Mouse (Mus musculus): ENCODE data around the gene Cyfip2.

Gene Cyfip2

DNA sequence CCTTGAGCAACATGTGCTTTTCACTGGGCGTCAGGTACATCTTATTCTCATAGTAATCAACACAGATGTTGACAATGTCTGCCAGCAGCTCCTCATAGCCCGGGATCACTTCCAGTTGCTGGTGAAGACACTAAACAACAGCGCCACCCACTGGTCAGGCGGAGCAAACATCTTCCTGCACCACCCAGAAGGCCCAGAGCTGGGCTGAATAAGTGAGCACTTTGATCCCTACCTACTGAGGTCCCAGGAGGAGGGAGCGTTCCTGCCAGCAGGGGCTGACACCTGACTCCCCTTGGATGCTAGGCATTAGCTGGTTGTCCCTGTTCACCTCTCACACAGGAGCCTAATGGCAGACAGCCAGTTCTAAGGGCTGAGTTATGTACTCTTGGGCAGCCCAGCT lies 35.9 kb downstream of the Cyfip2 start:
- DNase-seq (ENCODE audit: low read depth): peak; percentile 61

DNA sequence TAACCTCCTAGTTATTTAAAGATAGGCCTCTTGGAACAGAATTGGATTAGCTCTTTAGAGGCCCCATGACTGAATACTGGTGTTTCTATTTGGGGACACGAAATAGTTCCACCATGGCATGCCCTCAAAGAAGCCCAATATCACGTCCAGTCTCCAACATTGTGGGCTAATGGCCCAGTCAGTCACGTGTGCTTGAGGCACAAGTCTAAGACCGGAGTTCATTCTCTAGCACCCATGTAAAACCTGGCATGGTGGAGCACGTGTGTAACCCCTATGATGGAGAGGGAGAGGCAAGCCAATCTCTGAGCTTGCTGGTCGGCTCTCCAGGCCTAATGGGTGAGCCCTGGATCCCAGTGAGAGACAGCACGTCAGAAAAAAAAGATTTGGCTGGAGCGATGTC lies 36.5 kb downstream of the Cyfip2 start:
- DNase-seq (ENCODE audit: low read depth): no peak

DNA sequence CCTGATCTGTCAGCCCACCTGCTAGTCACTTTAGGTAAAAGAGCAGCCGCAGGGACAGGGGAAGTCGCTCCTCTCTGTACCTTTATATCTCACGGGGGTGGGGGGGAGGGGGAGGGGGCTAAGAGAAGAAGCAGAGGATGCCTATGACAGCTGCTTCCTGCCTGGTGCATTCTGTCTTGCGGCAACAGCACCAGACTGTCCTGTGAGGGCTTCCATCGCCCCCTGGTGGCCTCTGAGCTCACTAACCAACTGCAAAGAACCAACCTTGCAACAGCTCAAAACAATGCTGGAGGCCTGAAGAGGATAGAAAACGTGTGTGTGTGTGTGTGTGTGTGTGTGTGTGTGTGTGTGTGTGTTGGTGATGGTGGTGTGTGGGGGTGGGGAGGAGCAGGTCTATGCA lies 37.4 kb downstream of the Cyfip2 start:
- peak; percentile 80 for DNase-seq (ENCODE audit: low read depth)

DNA sequence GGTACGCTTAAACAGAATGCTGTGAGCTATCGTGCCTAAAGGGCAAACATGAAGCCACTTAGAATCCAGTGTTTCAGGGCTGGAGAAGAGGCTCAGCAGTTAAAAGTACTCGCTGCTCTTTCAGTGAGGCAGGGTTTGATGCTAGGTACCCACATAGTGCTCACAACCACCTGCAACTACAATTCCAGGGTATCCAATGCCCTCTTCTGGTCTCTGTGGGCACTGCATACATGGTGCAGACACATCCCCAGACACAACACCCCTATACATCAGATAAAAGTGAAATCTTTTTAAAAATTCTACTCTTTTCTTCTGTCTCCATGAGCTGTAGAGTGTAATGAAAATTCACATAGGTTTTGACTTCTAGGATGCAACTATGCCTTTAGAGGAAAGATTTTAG lies 38.7 kb downstream of the Cyfip2 start:
- DNase-seq (ENCODE audit: low read depth): no peak

DNA sequence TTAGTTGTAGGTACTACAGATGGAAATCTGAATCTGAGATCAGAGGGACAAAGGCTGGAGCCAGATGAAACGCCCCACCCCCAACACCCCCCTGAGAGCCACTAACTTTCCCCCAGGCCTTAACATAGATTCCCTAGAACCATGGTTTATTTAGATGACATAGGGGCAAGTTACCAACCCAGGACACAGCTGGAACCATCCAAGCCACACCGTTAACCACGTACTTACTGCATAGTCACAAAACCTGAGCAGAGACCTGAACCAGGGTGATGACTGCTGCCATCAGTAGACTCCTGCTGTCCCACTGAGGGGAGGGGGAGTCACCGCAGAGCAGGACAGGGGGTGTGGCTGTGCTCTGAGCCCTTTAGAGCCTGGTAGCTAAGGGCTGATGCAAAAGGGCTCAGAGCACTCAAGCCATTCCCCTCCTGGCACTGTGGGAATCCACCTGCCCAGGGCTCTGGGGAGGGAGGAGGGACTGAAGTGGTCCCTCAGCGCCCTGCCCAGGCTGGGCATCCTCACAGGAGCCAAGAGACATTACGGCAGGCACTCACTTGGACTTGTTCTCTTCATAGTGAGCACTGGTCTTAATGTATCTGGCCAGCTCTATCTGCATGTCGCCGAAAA lies 40.5 kb downstream of the Cyfip2 start:
- no peak for DNase-seq (ENCODE audit: low read depth)

DNA sequence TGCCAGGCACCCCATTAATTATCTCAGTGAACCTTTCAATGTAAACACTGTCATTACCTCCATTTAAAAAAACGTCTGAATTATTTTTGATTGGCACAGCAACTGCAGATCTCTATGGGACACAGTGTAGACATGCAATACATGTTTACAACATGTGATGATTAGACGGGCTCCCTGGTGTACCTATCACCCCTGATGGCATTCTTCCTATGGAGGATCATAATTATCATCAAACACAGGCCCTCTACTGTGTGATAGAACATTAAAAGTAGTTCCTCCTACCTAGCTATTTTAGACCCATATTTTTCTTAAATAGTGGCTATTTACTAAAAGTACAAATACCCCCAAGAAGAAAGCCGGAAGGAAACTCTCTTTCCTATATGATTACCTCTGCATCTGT lies 42.8 kb downstream of the Cyfip2 start:
- DNase-seq (ENCODE audit: low read depth): no peak

DNA sequence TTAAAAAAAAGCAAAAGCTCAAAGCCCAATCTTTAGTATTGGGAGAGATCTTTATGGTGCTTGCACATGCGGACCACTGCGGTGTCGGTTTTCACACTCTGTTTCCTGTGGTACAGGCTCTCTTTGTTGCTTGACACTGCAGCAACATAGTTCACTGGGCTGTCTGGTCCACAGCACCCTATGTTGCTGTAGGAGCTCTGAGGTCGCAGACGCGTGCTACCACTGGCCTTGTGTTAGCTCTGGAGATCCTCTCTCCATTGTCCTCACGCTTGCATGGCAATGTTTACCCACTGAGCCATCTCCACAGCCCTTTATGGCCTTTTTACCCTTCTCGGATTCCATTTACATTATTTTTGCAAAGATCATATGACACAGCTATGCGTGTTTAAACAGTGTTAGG lies 43.3 kb downstream of the Cyfip2 start:
- no peak for DNase-seq (ENCODE audit: low read depth)

DNA sequence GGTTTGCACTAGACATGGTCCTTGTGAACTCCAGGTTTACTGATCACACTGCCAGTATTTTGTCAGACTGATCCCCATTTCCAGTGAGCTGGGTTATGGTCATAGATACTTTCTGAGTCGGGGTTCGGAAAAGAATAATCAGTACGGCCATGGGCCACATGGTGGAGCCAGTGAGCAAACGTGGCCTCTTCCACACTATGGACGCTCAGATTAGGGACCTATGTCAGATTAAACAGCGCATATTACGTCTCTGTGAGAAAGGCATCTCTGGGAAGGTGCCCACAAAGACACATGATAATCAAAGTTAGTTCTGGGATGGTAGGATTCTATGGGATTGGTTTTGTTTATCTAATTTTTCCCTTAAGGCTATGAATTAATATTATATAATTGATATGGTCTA lies 43.7 kb downstream of the Cyfip2 start:
- peak; percentile 45 for DNase-seq (ENCODE audit: low read depth)

DNA sequence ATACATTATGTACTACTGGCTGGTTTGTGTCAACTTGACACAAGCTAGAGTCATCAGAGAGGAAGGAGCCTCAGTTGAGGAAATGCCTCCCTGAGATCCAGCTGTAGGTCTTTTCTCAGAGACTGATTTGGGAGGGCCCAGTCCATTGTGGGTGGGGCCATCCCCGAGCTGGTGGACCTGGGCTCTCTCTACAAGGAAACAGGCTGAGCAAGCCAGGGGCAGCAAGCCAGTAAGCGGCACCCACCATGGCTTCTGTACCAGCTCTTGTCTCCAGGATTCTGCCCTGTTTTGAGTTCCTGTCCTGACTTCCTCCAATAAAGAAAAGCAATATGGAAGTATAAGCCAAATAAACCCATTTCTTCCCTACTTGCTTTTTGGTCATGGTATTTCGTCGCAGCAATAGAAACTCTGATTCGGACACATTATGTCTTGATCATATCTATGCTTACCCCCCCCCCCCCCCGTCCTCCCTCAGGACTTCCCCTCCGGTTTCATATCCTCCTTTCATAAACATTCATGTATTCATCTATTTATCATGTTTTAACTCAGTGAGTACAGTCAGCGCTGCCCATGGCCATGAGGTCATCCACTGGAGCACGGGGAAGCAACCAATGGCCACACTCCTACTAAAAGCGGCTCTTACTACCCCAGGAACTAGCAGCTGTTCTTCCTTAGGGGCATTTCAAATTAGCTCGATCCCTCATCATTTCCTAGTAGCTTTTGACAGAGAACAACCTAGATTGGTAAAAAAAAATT lies 47.5 kb downstream of the Cyfip2 start:
- no peak for DNase-seq (ENCODE audit: low read depth)

DNA sequence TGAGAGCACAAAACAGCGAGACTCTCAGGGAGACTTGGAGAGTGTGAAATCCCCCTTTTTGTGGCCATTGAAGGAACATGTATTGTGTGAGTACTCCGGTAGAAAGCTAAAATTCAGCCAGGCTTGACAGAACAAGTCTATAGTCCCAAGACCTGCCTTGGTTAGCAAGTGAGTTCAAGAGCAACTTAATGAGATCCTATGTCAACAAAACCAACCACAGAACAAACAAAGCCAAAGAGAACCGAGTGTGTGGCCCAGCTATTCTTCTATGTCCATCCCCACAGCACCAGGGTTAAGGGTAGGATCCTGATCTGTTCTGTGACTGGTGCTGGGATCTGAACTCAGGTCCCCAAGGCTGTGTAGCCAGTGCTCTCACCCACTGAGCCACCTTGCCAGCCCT lies 48.1 kb downstream of the Cyfip2 start:
- no peak for DNase-seq (ENCODE audit: low read depth)

DNA sequence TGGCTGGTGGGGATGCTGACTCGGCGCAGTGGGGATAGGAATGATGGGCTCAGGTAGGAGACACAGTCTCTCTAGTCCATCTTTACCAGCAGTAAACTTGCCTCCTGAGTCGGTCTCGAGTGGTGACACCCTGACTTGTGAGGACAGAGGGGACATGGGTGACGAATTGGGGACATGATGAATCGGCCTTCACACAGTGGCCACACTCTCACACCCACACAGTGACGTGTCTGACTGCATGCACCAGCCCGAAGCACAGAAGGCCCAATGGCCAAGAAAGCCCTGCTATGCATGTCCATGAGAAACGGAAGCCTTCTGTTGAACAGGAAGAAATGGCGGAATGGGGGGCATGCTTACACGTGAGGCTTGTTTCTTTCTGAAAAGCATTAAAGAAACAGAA lies 49.4 kb downstream of the Cyfip2 start:
- DNase-seq (ENCODE audit: low read depth): no peak

DNA sequence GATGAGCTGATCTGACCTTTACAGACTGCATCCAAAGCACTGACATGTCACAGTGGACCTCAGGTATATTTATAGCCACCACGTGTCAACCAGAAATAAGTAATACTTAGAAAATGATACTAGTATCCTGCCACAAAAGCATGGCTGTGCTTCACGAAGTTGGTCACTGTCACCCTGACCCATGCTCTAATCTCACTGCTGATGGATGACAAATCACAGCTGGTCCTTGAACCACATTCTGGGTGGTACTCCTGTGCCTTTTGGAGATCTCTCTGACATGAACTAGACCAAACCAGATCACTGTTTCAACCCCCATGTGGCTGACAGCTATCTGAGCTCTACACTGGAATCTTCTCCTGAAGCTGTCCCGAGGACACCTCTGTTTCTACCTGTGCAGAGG lies 49.8 kb downstream of the Cyfip2 start:
- DNase-seq (ENCODE audit: low read depth): no peak

DNA sequence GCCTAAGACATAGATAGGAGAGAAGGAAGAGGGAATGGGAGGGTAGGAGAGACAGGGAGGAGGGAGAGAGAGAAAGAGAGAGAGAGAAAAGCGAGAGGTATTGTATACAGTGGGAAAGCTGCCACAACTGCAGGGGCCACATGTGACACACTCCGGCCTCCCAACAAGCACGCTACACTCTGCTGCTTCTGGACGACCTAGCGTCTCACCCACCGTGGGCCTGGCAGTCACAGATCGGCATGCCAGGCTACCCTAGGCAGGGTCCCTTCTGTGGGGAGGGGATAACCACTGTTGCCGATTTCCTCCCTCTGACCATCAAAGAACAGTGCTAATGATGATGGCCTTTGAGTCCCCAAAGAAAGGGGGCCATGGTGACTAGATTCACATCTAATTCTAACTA lies 53.9 kb downstream of the Cyfip2 start:
- DNase-seq (ENCODE audit: low read depth): no peak

DNA sequence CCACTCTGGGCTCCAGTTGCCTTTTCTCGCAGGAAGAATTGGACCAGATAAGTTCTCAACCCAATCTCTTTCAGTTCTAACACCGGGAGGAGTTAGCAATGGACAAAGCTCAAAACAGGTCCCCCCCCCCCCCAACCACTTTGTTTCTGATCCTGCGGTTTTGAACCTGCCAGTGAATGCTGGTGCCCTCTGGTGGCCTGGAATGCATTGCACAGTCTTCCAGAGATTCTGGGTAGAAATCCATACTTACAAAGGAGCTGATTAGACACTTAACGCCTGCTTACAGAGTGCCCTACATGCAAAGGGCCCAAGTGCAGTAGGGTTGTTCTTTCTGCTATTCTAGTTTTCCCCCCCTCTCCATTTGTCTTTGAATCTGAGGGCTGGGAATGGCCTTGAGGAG lies 54.5 kb downstream of the Cyfip2 start:
- DNase-seq (ENCODE audit: low read depth): no peak

DNA sequence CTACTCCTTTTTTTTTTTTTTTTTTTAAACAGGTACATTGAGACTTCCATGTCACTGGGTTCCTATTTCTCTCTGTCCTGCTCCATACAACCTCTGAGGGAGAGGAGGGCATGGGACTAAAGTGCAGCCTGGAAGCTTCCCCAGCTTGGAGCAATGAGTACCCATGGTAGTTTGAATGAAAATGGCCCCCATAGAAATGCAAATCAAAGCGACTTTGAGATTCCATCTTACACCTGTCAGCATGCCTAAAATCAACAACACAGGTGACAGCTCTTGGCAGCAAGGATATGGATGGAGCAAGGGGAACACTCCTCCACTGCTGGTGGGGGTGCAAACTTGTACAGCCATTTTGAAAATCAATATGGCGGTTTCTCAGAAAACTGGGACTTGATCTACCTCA lies 57.4 kb downstream of the Cyfip2 start:
- no peak for DNase-seq (ENCODE audit: low read depth)

DNA sequence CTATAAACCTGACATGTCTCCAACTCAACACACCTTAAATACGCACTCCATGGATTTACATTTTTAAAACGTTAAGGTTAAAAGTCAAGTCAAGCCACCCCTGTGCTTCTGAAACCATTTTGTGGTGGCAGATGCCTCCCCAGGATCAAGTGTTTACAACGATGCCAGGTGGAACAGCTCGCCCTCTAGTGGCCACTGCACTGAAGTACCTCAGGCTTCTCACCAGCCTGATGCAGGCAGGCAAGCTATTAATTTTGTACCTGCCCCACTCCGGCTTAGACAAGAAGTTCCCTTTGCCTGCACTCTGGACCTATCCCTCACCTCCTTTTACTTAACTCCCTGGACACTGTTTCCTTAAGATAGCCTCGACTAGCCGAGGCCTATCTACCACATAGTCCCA lies 60.7 kb downstream of the Cyfip2 start:
- peak; percentile 50 for DNase-seq (ENCODE audit: low read depth)

DNA sequence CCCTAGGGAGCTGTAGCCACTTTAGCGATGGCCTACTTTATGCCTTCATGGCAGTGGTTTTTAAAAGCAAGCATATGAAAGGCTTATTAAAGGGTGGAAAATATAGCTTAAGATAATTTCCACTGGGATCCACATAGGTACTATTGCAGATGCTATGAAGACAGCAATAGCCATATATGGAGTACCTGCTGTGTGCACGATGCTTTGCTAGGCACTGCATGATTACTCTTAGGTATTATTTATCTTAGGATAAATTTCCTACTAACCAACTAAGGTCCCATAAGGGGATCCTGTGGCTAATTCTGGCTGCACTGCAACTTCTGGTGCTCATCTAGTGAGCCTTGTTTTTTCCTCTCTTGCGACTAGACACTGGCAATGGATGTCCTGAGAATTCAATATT lies 64.3 kb downstream of the Cyfip2 start:
- no peak for DNase-seq (ENCODE audit: low read depth)

DNA sequence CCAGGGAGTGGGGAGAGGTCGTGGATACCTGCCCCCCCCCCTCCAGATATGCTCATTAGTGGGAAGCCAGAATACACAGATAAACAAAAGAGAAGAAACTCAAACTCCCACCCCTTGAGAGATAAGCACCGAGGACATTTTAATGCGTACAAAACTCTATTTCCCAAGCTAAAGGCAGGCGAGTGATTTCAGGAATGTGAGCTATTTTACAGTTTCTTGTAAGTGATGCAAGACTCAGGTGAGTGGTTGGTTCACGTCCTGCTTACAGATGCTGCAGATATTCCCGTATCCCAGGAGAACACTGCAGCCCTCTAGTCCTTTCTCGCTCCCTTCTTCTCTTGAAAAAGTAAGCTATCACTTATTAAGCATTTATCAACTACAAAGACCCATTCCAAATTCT lies 66.3 kb downstream of the Cyfip2 start:
- DNase-seq (ENCODE audit: low read depth): no peak

DNA sequence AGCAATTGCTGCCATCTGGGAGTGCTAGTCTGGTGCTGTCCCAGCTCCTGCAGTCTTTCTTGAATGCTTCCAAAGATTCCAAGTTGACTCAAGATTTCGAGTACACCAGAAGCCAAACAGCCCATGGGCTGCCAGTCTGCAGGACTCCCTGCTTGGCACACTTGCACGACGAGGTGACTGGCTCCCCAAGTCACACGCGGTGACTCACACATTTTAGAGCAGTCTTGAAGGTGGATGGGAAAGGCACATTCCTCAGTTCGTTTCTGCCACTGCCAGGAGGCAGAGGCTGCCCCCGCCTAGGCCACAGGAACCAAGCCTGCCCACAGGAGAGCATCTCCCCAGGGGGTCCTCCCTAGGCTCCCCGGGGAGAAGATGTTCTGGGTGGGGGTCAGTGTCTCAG lies 66.7 kb downstream of the Cyfip2 start:
- no peak for DNase-seq (ENCODE audit: low read depth)

DNA sequence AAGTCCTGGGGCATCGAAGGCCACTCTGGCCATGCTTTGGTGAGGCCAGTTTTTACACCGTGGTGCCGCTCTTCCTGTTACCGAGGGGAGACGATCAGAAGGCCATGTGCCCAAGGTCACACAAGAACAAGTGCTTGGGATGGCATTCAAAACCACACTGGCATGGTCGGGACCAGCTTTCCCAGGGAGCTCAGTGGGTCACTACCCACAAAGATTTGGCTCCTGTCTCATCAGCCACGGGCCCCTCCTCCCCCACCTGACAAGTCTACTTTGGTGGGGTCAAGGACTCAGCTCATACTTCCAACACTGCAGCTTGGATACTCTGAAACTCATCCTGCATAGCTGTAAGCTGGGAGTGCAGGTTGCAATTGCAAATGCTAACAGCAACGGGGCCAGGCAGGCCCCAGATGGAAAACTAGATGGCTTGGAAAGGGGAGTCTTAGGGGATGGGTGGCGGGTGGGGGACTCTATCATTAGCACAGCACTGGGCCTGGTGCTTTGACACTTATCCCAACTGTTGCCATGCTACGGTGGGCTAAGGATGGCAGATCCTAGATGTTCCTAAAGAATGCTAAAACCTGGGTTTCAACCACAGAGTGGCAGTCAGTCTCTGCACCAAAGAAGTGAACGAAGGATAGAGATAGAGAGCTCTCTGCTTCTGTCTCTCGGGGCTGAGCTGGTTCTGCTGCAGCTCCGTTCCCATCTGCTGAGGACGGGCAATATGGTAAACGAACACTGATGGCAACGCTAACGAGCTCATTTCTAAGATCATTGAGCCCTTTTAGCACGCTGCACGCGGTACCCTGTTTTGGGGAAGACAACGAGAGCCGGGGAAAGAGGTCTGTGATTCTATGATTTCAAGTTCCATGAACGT lies 67.7 kb downstream of the Cyfip2 start:
- DNase-seq (ENCODE audit: low read depth): no peak

DNA sequence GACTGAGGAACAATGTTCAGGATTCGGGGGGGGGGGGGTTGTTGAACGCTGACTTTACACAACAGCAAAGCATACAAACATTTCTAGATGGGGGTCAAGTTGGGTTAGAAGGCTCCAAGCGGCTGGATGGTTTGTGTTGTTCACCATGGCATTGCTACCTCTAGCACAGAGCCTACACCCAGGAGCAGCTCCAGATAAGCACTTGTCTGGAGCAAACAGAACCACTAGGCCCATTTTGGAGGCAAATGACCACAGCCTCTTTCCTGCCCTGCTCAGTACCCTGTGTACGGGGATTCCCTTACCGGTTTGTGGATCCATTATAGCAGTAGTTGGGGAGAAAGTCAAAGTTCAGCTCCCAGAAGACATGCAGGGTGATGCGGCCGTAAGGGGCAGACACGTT lies 70.7 kb downstream of the Cyfip2 start:
- no peak for DNase-seq (ENCODE audit: low read depth)

DNA sequence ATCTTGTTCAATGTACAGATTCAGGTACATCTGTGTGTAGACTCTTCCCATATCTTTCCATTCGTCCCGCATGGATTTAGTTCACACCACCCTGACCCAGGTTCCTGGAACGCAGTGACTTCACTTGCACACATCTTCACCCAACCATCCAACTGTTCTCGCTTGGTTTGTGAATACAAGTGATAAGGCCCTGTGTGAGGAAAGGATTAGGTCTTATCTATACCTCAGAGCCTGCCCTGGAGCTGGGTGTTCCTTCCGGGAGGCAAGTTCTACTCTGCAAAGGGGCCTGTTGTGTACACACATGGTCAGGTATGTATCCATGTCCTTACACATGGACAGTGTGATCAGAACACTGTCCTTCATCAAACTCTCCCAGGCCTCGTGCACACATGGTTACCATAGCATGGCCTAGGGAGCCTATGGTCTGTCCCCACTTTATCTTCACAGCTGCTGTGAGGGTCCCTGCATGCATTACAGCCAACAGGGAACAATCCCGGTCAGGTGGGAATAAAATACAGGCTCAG lies 71.4 kb downstream of the Cyfip2 start:
- DNase-seq (ENCODE audit: low read depth): no peak

DNA sequence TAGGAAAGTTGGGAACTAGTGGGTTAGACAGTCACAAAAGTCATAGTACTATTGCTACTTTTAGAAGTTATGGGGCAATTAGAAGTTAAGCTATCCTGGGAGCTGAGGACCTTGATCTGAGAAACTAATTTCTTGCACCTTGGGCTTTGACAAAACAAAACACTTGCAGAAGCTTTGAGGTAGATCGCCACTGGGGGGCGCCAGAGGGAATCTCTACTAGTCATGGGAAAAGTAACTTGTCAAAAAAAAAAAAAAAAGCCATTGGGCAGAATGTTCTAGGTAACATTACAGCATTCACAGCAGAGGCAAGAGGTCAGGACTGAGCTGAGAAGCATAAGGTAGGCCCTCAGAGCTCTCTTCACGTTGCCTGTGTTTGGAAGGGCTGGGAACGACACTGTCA lies 75.7 kb downstream of the Cyfip2 start:
- DNase-seq (ENCODE audit: low read depth): peak; percentile 75

All from 416B (cell line).